Mouse (Mus musculus): ENCODE data around the gene 4931422A03Rik.
"Not testable (repeated sequence)": the region's sequence is repeated elsewhere in the genome, so short reads cannot be mapped to it uniquely, and the experiment has no call there.

The 4931422A03Rik gene

GRCm38 (mm10) chr2:104027458-104028138 lies 563 bp downstream of the 4931422A03Rik start, which contains the start of gene Fbxo3:
Fbxo3 (plus strand) TSS chr2:104027721.
- DNase-seq (ENCODE audit: low spot score in 2 of 2): peak; percentile 57 to 85

- DNase-seq (ENCODE audit: low spot score in 2 of 2): no peak
Observed at GRCm38 (mm10) chr2:104024656-104025055, 3.5 kb downstream of the 4931422A03Rik start.

- DNase-seq (ENCODE audit: low spot score in 2 of 2): no peak
Observed at GRCm38 (mm10) chr2:104023096-104023495, 5.1 kb downstream of the 4931422A03Rik start.

- DNase-seq (ENCODE audit: low spot score in 2 of 2): not testable (repeated sequence)
Observed at GRCm38 (mm10) chr2:104008853-104009252, 19.3 kb downstream of the 4931422A03Rik start.

GRCm38 (mm10) chr2:104007793-104008519 lies 20.2 kb downstream of the 4931422A03Rik start:
- DNase-seq (ENCODE audit: low spot score in 2 of 2): no peak

- peak; percentile 50 to 74 for DNase-seq (ENCODE audit: low spot score in 2 of 2)
Observed at GRCm38 (mm10) chr2:104002711-104003413, 25.3 kb downstream of the 4931422A03Rik start.

- no peak for DNase-seq (ENCODE audit: low spot score in 2 of 2)
Observed at GRCm38 (mm10) chr2:104001861-104002260, 26.3 kb downstream of the 4931422A03Rik start.

- DNase-seq (ENCODE audit: low spot score in 2 of 2): no peak
Observed at GRCm38 (mm10) chr2:104001076-104001475, 27.1 kb downstream of the 4931422A03Rik start.

GRCm38 (mm10) chr2:103992618-103993332 lies 35.4 kb downstream of the 4931422A03Rik start:
- DNase-seq (ENCODE audit: low spot score in 2 of 2): no peak

- no peak for DNase-seq (ENCODE audit: low spot score in 2 of 2)
Observed at GRCm38 (mm10) chr2:103992162-103992561, 36.0 kb downstream of the 4931422A03Rik start.

- no peak for DNase-seq (ENCODE audit: low spot score in 2 of 2)
Observed at GRCm38 (mm10) chr2:103991303-103991702, 36.9 kb downstream of the 4931422A03Rik start.

- DNase-seq (ENCODE audit: low spot score in 2 of 2): no peak
Observed at GRCm38 (mm10) chr2:103989724-103990123, 38.4 kb downstream of the 4931422A03Rik start.

GRCm38 (mm10) chr2:103987595-103987994 lies 40.6 kb downstream of the 4931422A03Rik start:
- DNase-seq (ENCODE audit: low spot score in 2 of 2): not testable (repeated sequence)

GRCm38 (mm10) chr2:103983146-103983545 lies 45.0 kb downstream of the 4931422A03Rik start:
- DNase-seq (ENCODE audit: low spot score in 2 of 2): no peak

GRCm38 (mm10) chr2:103982250-103982649 lies 45.9 kb downstream of the 4931422A03Rik start:
- peak; percentile 84 for DNase-seq (ENCODE audit: low spot score in 2 of 2)

GRCm38 (mm10) chr2:103977716-103978115 lies 50.4 kb downstream of the 4931422A03Rik start:
- DNase-seq (ENCODE audit: low spot score in 2 of 2): no peak

GRCm38 (mm10) chr2:103977216-103977615 lies 50.9 kb downstream of the 4931422A03Rik start:
- no peak for DNase-seq (ENCODE audit: low spot score in 2 of 2)

- no peak for DNase-seq (ENCODE audit: low spot score in 2 of 2)
Observed at GRCm38 (mm10) chr2:103975904-103976303, 52.3 kb downstream of the 4931422A03Rik start.

GRCm38 (mm10) chr2:103971838-103972237 lies 56.3 kb downstream of the 4931422A03Rik start:
- no peak for DNase-seq (ENCODE audit: low spot score in 2 of 2)

- DNase-seq (ENCODE audit: low spot score in 2 of 2): no peak
Observed at GRCm38 (mm10) chr2:103970791-103971649, 57.1 kb downstream of the 4931422A03Rik start.
